17 mouse cellular contexts compared by ENCODE assay signal in the genomic region with DNA sequence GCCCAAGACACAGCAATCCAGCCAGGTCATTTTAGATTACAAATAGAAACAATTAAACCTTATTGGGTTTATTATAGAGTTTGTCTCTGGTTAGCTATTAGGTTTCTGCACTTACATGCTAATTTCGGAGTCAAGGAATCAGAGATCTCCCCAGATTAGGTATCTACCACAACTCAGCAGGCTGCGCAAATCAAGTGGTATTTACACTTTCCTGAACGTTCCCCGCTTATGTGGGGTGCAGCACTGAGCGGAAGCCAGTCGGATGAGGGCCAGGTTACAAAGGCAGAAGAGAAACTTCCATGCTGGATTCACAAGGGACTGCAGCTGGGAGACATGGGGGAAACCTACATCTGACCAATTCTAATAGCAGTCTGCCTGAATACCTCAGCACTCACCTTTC.
A peak's percentile ranks its signal among the peaks of the same experiment; 100 is the strongest.
DNase-seq lines count a peak whose midpoint lies in the region; ATAC-seq and TF ChIP-seq lines count a peak whose summit lies in the region.
"Had no signal": no experiment of that assay in that cellular context is flagged by ENCODE, and none has a peak within 500 bp of the region (broad histone marks: within the 10 kb centered on the region; RNA-seq: fewer than 3 reads in every experiment).

No protein-coding gene starts in this region.

- dilution Hi-C loops in CH12.LX (cut with MboI; ENCODE audit: extremely low pct_ligation_motif_present, extremely low pct_unique_long_range_greater_than_20kb, low sequenced_read_pairs), result no loop called here

- no peak for TF ChIP-seq EP300 in CH12.LX (IDR thresholded peaks at IDR 0.05; ENCODE audit: low read length)

- no peak for DNase-seq in embryonic facial prominence, embryonic 10.5 days (ENCODE audit: low spot score)
- DNase-seq in CH12.LX (ENCODE audit: extremely low read depth), result no peak
- peak; percentile 69 for DNase-seq in embryonic facial prominence, embryonic 14.5 days (ENCODE audit: low spot score)
- DNase-seq in gastrocnemius, postnatal 14 days, result no peak
- no peak for DNase-seq in urinary bladder, adult 18-20 months (ENCODE audit: low spot score in 2 of 2)
- DNase-seq in cerebellum, postnatal 36 days, result no peak
- DNase-seq: adrenal gland, postnatal 25 days; B cell, adult 2 months; cerebellum, adult 11 months; cerebellum, adult 11-12 months; cerebellum, adult 18-20 months had no signal

- 52% methylated on average over 6 of the region's 6 CpGs for WGBS in embryonic facial prominence, embryonic 12.5 days
- 88% methylated on average over 6 of the region's 6 CpGs for WGBS in embryonic facial prominence, embryonic 10.5 days
- WGBS in embryonic facial prominence, embryonic 14.5 days, result 43% methylated on average over 6 of the region's 6 CpGs
- WGBS in embryonic facial prominence, embryonic 15.5 days, result 56% methylated on average over 6 of the region's 6 CpGs

- no peak for TF ChIP-seq POLR2A in CH12.LX (IDR thresholded peaks at IDR 0.05; ENCODE audit: low read depth, low read length)

- in situ Hi-C loops in CH12.LX (cut with MboI; ENCODE audit: low pct_ligation_motif_present, low pct_unique_long_range_greater_than_20kb, low sequenced_read_pairs), result loop anchor here (10.0 to 25.0 kb wide), 2 partner anchors 222 to 551 kb away; no protein-coding TSS in a partner anchor

- no peaks in the 10 kb centered on the region for H3K9me3 ChIP-seq in embryonic facial prominence, embryonic 12.5 days
- no peaks in the 10 kb centered on the region for H3K9me3 ChIP-seq in embryonic facial prominence, embryonic 10.5 days
- no peaks in the 10 kb centered on the region for H3K9me3 ChIP-seq in CH12.LX (replicated peaks; ENCODE audit: low read length)
- H3K9me3 ChIP-seq in embryonic facial prominence, embryonic 14.5 days (ENCODE audit: control insufficient read depth, low read length), result no peaks in the 10 kb centered on the region
- no peaks in the 10 kb centered on the region for H3K9me3 ChIP-seq in embryonic facial prominence, embryonic 15.5 days (replicated peaks)
- H3K9me3 ChIP-seq: G1E had no signal

- peak; percentile 65; the same call in 1 of the 2 replicates for ATAC-seq in embryonic facial prominence, embryonic 12.5 days (ENCODE audit: insufficient number of reproducible peaks, insufficient read depth, low FRiP score, low TSS enrichment)
- peak; percentile 59; the same call in 1 of the 2 replicates for ATAC-seq in embryonic facial prominence, embryonic 14.5 days (ENCODE audit: low read depth)
- 0 out of 2 replicates have a peak, but pooled peaks have one; percentile 35 for ATAC-seq in embryonic facial prominence, embryonic 15.5 days (ENCODE audit: insufficient number of reproducible peaks, low FRiP score, low TSS enrichment, low read depth)
- ATAC-seq: activated CD4-positive, CD25-positive, alpha-beta regulatory T cell, adult 4 months; CD4-positive, CD25-positive, alpha-beta regulatory T cell, adult 4 months had no signal

- peaks cover 39% of the 10 kb centered on the region for H3K4me1 ChIP-seq in embryonic facial prominence, embryonic 12.5 days
- H3K4me1 ChIP-seq in embryonic facial prominence, embryonic 10.5 days, result peaks cover 39% of the 10 kb centered on the region
- H3K4me1 ChIP-seq in CH12.LX (ENCODE audit: control insufficient read depth in 1 of 2, insufficient read depth in 2 of 2), result peaks cover 42 to 80% of the 10 kb centered on the region in 2 experiments
- H3K4me1 ChIP-seq in embryonic facial prominence, embryonic 14.5 days (ENCODE audit: control insufficient read depth, insufficient read depth, low read length), result peaks cover 45% of the 10 kb centered on the region
- peaks cover 15% of the 10 kb centered on the region; the same call in 1 of the 2 replicates for H3K4me1 ChIP-seq in embryonic facial prominence, embryonic 15.5 days

- no peak overlapping the region for H3K4me2 ChIP-seq in embryonic facial prominence, embryonic 12.5 days (replicated peaks)
- H3K4me2 ChIP-seq in CH12.LX (ENCODE audit: insufficient read depth, low read depth, poor library complexity, severe bottlenecking), result no peak overlapping the region
- H3K4me2 ChIP-seq in embryonic facial prominence, embryonic 14.5 days (ENCODE audit: low read depth, low read length), result no peak overlapping the region
- H3K4me2 ChIP-seq in embryonic facial prominence, embryonic 15.5 days (replicated peaks), result no peak overlapping the region

- no peak for TF ChIP-seq RAD21 in CH12.LX (IDR thresholded peaks at IDR 0.05; ENCODE audit: low read depth, low read length)

- intact Hi-C loops in gastrocnemius, postnatal 14 days (cut with DNase I; ENCODE audit: low total_unique reads), result no loop called here

- no peak overlapping the region for H3K4me3 ChIP-seq in embryonic facial prominence, embryonic 12.5 days
- H3K4me3 ChIP-seq in embryonic facial prominence, embryonic 10.5 days, result no peak overlapping the region
- peak overlapping the region in 1 of 3 experiments; percentile 22 for H3K4me3 ChIP-seq in CH12.LX (replicated peaks in 1 of 3; ENCODE audit: low read depth in 2 of 3, low read length in 2 of 3, poor library complexity in 1 of 3)
- no peak overlapping the region for H3K4me3 ChIP-seq in embryonic facial prominence, embryonic 14.5 days (ENCODE audit: low read depth, low read length)
- H3K4me3 ChIP-seq in embryonic facial prominence, embryonic 15.5 days (replicated peaks), result no peak overlapping the region

- H3K79me2 ChIP-seq in CH12.LX (replicated peaks; ENCODE audit: control insufficient read depth, extremely low read depth, insufficient read depth, poor library complexity, severe bottlenecking), result no peaks in the 10 kb centered on the region

- H3K27me3 ChIP-seq in embryonic facial prominence, embryonic 12.5 days, result no peaks in the 10 kb centered on the region
- peaks cover 47% of the 10 kb centered on the region for H3K27me3 ChIP-seq in embryonic facial prominence, embryonic 10.5 days (replicated peaks; ENCODE audit: low read depth, poor library complexity, severe bottlenecking)
- H3K27me3 ChIP-seq in CH12.LX (replicated peaks), result no peaks in the 10 kb centered on the region
- H3K27me3 ChIP-seq in embryonic facial prominence, embryonic 14.5 days (replicated peaks; ENCODE audit: control insufficient read depth, insufficient read depth, low read length), result 0 out of 2 replicates have a peak, but pooled peaks cover 3% of the 10 kb centered on the region
- no peaks in the 10 kb centered on the region; the same call in none of the 2 replicates for H3K27me3 ChIP-seq in embryonic facial prominence, embryonic 15.5 days
- H3K27me3 ChIP-seq: Patski had no signal

- H3K9ac ChIP-seq in embryonic facial prominence, embryonic 12.5 days, result no peak overlapping the region
- H3K9ac ChIP-seq in CH12.LX (ENCODE audit: insufficient read depth, low read depth), result 0 out of 2 replicates have a peak overlapping the region, but pooled peaks have one; percentile 9
- no peak overlapping the region for H3K9ac ChIP-seq in embryonic facial prominence, embryonic 14.5 days (ENCODE audit: low read depth, low read length)
- no peak overlapping the region for H3K9ac ChIP-seq in embryonic facial prominence, embryonic 15.5 days

- H3K36me3 ChIP-seq in embryonic facial prominence, embryonic 12.5 days, result no peaks in the 10 kb centered on the region
- H3K36me3 ChIP-seq in embryonic facial prominence, embryonic 10.5 days (replicated peaks), result no peaks in the 10 kb centered on the region
- no peaks in the 10 kb centered on the region for H3K36me3 ChIP-seq in CH12.LX (replicated peaks in 1 of 2; ENCODE audit: control insufficient read depth in 1 of 2, insufficient read depth in 1 of 2, low read length in 1 of 2)
- no peaks in the 10 kb centered on the region for H3K36me3 ChIP-seq in embryonic facial prominence, embryonic 14.5 days (ENCODE audit: control insufficient read depth, insufficient read depth, low read length)
- H3K36me3 ChIP-seq in embryonic facial prominence, embryonic 15.5 days, result no peaks in the 10 kb centered on the region
- H3K36me3 ChIP-seq: G1E had no signal

- TF ChIP-seq CTCF in CH12.LX (conservative IDR thresholded peaks at IDR 0.05 in 1 of 2, IDR thresholded peaks at IDR 0.05 in 1 of 2; ENCODE audit: low read depth in 2 of 2, low read length in 2 of 2), result no peak

- peak overlapping the region; percentile 24; the same call in 1 of the 2 replicates for H3K27ac ChIP-seq in embryonic facial prominence, embryonic 12.5 days
- no peak overlapping the region for H3K27ac ChIP-seq in embryonic facial prominence, embryonic 10.5 days (replicated peaks)
- H3K27ac ChIP-seq in CH12.LX (ENCODE audit: insufficient read depth, low read depth), result peak overlapping the region; percentile 100
- H3K27ac ChIP-seq in embryonic facial prominence, embryonic 14.5 days (replicated peaks; ENCODE audit: low read depth, low read length), result no peak overlapping the region
- no peak overlapping the region for H3K27ac ChIP-seq in embryonic facial prominence, embryonic 15.5 days (replicated peaks)

TF ChIP-seq in CH12.LX, 34 proteins besides CTCF, POLR2A, EP300 and RAD21:
- TF ChIP-seq MAZ (IDR thresholded peaks at IDR 0.05; ENCODE audit: low read depth, low read length) (0 out of 2 replicates have a peak, but pooled peaks have one; percentile 8), USF2 (conservative IDR thresholded peaks at IDR 0.05; ENCODE audit: low read depth, low read length) (no peak), GABPA (IDR thresholded peaks at IDR 0.05; ENCODE audit: insufficient replicate concordance, low read depth, low read length) (no peak)
TF ChIP-seq in CH12.LX: peak in this region for 1.

Comparison
In these comparisons a context has a peak if more than half of its experiments do, and no peak if none do; other contexts are left out.
1. H3K27ac ChIP-seq: peak in embryonic facial prominence, embryonic 12.5 days (single experiment) and CH12.LX (single experiment); none in embryonic facial prominence, embryonic 10.5 days (single experiment), embryonic facial prominence, embryonic 14.5 days (single experiment) and embryonic facial prominence, embryonic 15.5 days (single experiment).
2. Peak in every context shown above with its lines, with median percentiles within 50 percentile points of each other: ATAC-seq.